Mouse (Mus musculus): ENCODE results near the gene Rasa2. TPM values are rescaled to one million over a fixed set of nuclear protein-coding genes. Genes with fewer than 3 reads are reported as not detected.
A peak's percentile ranks its signal among the peaks of the same experiment; 100 is the strongest.

The Rasa2 gene
- polyA plus RNA-seq, 1 experiment from 2014 or later, result 21.4 TPM

DNA sequence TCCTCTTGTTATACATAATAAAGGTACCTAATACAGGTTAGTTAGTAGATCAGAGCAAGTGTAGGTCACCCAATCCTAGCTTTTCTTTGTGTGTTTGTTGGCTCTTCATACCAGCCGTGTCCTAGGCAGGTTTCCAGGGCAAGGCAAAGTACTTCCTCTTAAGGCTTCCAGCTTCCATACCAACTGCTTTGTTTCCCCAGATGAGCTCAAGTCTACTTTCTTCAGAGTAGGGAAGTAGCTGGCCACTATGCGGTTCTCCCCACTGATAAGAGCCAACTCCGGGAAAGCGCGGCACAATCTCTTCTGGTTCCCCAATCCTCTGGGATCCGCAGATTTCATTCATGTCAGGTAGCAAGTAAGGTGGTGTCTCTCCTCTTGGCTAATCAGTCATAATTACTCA, 72.3 kb downstream of the Rasa2 start:
- Histone ChIP-seq H3K4me3 (ENCODE audit: low read depth, low read length) (no peak overlapping the region), H3K4me1 (ENCODE audit: insufficient read depth) (no peaks in the 10 kb centered on the region), H3K9me3 (ENCODE audit: low read depth, low read length) (no peaks in the 10 kb centered on the region), H3K9ac (no peak overlapping the region), H3K27me3 (ENCODE audit: insufficient read depth, low read length) (no peaks in the 10 kb centered on the region), H3K27ac (ENCODE audit: low read depth) (no peak overlapping the region), H3K36me3 (ENCODE audit: insufficient read depth) (peaks cover 45% of the 10 kb centered on the region), H3K4me2 (no peak overlapping the region)
- 91% methylated on average over 6 of the region's 6 CpGs for WGBS
- ATAC-seq (ENCODE audit: insufficient read depth), result no peak
- DNase-seq, result no peak
- no peak for TF ChIP-seq CTCF (IDR thresholded peaks at IDR 0.05; ENCODE audit: low read depth)

DNA sequence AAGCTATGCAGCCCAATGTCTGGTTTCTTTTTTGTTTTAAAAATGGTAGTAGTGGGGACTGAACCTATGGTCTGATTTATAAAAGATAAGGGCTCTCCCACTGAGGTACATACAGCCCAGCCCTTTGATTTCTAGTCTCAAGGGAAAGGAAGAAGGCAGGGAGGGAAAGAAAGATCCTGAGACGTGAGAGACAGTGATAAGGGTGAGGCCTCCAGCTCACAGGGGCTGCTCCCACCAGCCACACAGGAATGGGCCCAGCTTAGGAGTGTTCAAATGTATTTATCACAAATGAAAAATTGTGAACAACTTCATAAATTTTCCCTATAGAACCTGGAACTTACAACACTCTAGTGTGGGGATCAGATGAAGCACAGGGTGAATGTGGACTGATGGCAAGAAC, 72.8 kb downstream of the Rasa2 start:
- DNase-seq, result no peak
- Histone ChIP-seq H3K4me1 (ENCODE audit: insufficient read depth) (no peaks in the 10 kb centered on the region), H3K9ac (no peak overlapping the region), H3K4me2 (no peak overlapping the region), H3K27ac (ENCODE audit: low read depth) (no peak overlapping the region), H3K27me3 (ENCODE audit: insufficient read depth, low read length) (no peaks in the 10 kb centered on the region), H3K36me3 (ENCODE audit: insufficient read depth) (peaks cover 39% of the 10 kb centered on the region), H3K4me3 (ENCODE audit: low read depth, low read length) (no peak overlapping the region), H3K9me3 (ENCODE audit: low read depth, low read length) (no peaks in the 10 kb centered on the region)
- 81% methylated on average over 1 of the region's 1 CpGs for WGBS
- no peak for TF ChIP-seq CTCF (IDR thresholded peaks at IDR 0.05; ENCODE audit: low read depth)
- no peak for ATAC-seq (ENCODE audit: insufficient read depth)

DNA sequence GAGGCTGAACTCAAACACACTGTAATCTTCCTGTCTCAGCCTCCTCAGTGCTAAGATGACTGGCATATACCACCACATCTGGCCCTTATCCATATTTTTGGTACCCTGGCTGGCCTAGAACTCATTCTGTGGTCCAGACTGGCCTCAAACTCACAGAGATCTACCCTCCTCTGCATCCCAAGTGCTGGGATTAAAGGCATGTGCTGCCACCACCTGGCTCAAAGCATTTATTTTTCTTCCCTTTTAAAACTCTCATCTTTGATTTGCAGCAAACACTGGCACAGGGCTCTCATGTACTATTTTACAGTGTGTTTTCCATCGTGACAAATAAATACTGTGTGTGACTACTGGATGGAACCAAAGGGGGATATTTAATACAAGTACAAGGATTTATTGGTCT, 77.3 kb downstream of the Rasa2 start:
- Histone ChIP-seq H3K4me2 (no peak overlapping the region), H3K36me3 (ENCODE audit: insufficient read depth) (peaks cover 35% of the 10 kb centered on the region), H3K4me1 (ENCODE audit: insufficient read depth) (no peaks in the 10 kb centered on the region), H3K4me3 (ENCODE audit: low read depth, low read length) (no peak overlapping the region), H3K27me3 (ENCODE audit: insufficient read depth, low read length) (no peaks in the 10 kb centered on the region), H3K27ac (ENCODE audit: low read depth) (no peak overlapping the region), H3K9ac (no peak overlapping the region), H3K9me3 (ENCODE audit: low read depth, low read length) (no peaks in the 10 kb centered on the region)
- TF ChIP-seq CTCF (IDR thresholded peaks at IDR 0.05; ENCODE audit: low read depth), result peak; percentile 32; the same call in 1 of the 2 replicates
- DNase-seq (peak; percentile 32), ATAC-seq (ENCODE audit: insufficient read depth) (no peak)
- WGBS, result 84% methylated on average over 1 of the region's 1 CpGs

DNA sequence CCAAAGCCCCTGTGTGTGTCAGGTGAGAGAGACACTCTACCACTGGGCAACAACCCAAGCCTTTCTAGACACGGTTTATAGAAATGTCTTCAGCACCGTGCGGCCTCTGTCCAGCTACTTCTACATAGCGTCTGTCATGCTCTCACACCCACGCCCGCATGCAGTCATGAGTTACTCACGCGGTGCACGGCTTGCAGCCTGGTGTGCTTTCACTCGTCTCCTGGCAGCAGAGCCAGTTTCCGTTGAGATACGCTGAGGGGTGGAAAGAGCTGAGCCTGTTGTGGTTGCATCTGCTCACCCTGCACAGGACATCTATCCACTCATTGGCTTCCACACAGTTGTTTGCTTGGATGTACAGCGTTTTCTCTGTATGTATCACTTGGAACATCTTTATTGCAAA, 86.0 kb downstream of the Rasa2 start:
- H3K27me3 ChIP-seq (ENCODE audit: insufficient read depth, low read length), result no peaks in the 10 kb centered on the region
- no peak for TF ChIP-seq CTCF (IDR thresholded peaks at IDR 0.05; ENCODE audit: low read depth)
- H3K4me2 ChIP-seq, result no peak overlapping the region
- no peak overlapping the region for H3K27ac ChIP-seq (ENCODE audit: low read depth)
- H3K36me3 ChIP-seq (ENCODE audit: insufficient read depth), result peaks cover 40% of the 10 kb centered on the region
- no peaks in the 10 kb centered on the region for H3K4me1 ChIP-seq (ENCODE audit: insufficient read depth)
- ATAC-seq (ENCODE audit: insufficient read depth), result no peak
- H3K9ac ChIP-seq, result no peak overlapping the region
- H3K4me3 ChIP-seq (ENCODE audit: low read depth, low read length), result no peak overlapping the region
- WGBS, result 88% methylated on average over 13 of the region's 13 CpGs
- DNase-seq, result no peak
- H3K9me3 ChIP-seq (ENCODE audit: low read depth, low read length), result no peaks in the 10 kb centered on the region

DNA sequence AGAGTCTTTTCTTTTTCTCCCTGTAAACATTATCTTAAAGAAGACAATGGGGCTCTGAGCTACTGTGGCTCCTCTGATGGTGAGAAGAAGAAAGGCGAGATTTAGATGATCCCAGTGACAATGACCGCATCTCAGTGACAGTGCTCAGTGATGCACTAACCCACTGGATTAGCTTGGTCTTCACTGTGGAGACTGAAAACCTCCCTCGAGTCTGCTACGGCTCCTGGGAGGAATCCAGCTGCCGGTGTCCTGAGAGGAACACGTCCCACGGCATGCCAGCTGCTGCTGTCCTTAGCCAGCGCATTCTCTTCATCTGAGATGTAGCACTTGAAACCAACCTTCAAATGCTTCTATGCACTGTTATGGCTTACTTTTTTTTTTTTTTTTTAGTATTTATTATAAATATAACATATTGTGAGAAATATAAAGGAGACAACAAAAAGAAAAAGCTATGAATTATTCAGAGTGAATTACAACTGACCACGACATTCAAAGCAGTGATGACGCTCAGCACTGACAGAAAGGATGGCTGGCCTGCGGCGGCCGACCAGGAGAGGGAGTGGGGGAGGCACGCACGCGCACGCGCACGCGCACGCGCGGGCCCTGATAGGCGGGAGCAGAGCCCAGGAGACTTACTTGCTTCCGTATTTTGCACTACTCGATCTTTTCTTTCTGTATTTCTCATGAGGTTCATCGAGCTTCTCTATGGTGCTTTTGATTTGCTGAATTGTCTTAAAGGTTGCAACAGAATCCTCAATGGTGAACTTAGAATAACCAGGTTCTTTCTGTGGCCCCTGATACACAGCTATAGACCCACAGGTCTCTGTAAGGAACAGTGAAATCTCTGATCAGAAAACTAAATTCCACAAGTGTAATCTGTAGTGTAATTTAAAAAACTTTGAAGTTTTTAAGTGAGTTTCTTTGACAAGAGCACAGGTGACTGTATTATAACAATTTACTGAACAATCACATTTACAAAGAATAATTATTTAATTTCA, 87.5 kb downstream of the Rasa2 start:
- Histone ChIP-seq H3K4me2 (peak overlapping the region; percentile 44), H3K9me3 (ENCODE audit: low read depth, low read length) (no peaks in the 10 kb centered on the region), H3K4me1 (ENCODE audit: insufficient read depth) (no peaks in the 10 kb centered on the region), H3K27me3 (ENCODE audit: insufficient read depth, low read length) (no peaks in the 10 kb centered on the region), H3K27ac (ENCODE audit: low read depth) (no peak overlapping the region), H3K9ac (no peak overlapping the region), H3K36me3 (ENCODE audit: insufficient read depth) (peaks cover 40% of the 10 kb centered on the region), H3K4me3 (ENCODE audit: low read depth, low read length) (peak overlapping the region; percentile 8; the same call in 1 of the 2 replicates)
- DNase-seq, result peak; percentile 84
- peak; percentile 82 for ATAC-seq (ENCODE audit: insufficient read depth)
- 32% methylated on average over 27 of the region's 27 CpGs for WGBS
- TF ChIP-seq CTCF (IDR thresholded peaks at IDR 0.05; ENCODE audit: low read depth), result peak; percentile 51

DNA sequence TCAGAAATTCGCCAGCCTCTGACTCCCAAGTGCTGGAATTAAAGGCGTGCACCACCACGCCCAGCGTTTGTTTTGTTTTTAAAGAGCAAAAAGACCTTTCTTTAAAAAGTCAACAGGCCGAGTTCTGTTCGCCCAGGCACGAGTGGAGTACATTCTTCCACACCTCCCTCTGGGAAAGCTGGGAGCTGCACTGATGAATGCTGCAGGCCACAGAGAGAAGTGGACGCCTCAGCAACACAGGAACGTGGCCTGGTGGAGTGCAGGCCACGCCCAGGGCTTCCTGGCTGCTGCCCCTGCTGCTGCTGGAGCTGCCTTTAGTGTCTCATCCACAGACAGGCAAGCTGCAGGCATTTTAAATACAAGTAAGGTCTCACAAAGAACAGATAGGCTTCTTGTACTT, 92.5 kb downstream of the Rasa2 start:
- 49% methylated on average over 10 of the region's 10 CpGs for WGBS
- no peaks in the 10 kb centered on the region for H3K9me3 ChIP-seq (ENCODE audit: low read depth, low read length)
- H3K4me1 ChIP-seq (ENCODE audit: insufficient read depth), result no peaks in the 10 kb centered on the region
- no peak overlapping the region for H3K4me2 ChIP-seq
- ATAC-seq (ENCODE audit: insufficient read depth) (no peak), DNase-seq (no peak)
- H3K27me3 ChIP-seq (ENCODE audit: insufficient read depth, low read length), result no peaks in the 10 kb centered on the region
- H3K27ac ChIP-seq (ENCODE audit: low read depth), result no peak overlapping the region
- no peak overlapping the region for H3K9ac ChIP-seq
- H3K4me3 ChIP-seq (ENCODE audit: low read depth, low read length), result no peak overlapping the region
- TF ChIP-seq CTCF (IDR thresholded peaks at IDR 0.05; ENCODE audit: low read depth), result no peak
- peaks cover 22% of the 10 kb centered on the region for H3K36me3 ChIP-seq (ENCODE audit: insufficient read depth)

DNA sequence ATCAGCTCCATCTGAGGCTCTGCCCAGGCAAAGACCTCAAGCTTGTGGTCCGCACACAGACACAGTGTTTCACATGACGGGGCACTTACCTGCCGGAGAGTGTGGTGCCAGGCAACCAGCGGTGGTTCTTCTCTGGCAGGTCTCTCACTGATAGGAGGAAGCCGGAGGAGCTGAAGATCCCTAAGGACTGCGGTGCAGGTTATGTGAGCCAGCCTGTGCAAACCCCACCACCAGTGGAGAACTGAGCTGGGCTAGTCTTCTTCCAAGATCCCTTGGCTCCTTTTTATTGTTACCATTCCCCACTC, 93.8 kb downstream of the Rasa2 start:
- H3K9ac ChIP-seq, result no peak overlapping the region
- ATAC-seq (ENCODE audit: insufficient read depth) (no peak), DNase-seq (no peak)
- peak overlapping the region; percentile 68 for H3K4me2 ChIP-seq
- H3K4me1 ChIP-seq (ENCODE audit: insufficient read depth), result peaks cover 2% of the 10 kb centered on the region; the same call in 1 of the 2 replicates
- H3K27ac ChIP-seq (ENCODE audit: low read depth), result no peak overlapping the region
- peaks cover 13% of the 10 kb centered on the region; the same call in 1 of the 2 replicates for H3K36me3 ChIP-seq (ENCODE audit: insufficient read depth)
- no peak overlapping the region for H3K4me3 ChIP-seq (ENCODE audit: low read depth, low read length)
- no peaks in the 10 kb centered on the region for H3K27me3 ChIP-seq (ENCODE audit: insufficient read depth, low read length)
- 86% methylated on average over 6 of the region's 6 CpGs for WGBS
- TF ChIP-seq CTCF (IDR thresholded peaks at IDR 0.05; ENCODE audit: low read depth), result no peak
- no peaks in the 10 kb centered on the region for H3K9me3 ChIP-seq (ENCODE audit: low read depth, low read length)

All from lung, embryonic 14.5 days (tissue).